In the genomic region with DNA sequence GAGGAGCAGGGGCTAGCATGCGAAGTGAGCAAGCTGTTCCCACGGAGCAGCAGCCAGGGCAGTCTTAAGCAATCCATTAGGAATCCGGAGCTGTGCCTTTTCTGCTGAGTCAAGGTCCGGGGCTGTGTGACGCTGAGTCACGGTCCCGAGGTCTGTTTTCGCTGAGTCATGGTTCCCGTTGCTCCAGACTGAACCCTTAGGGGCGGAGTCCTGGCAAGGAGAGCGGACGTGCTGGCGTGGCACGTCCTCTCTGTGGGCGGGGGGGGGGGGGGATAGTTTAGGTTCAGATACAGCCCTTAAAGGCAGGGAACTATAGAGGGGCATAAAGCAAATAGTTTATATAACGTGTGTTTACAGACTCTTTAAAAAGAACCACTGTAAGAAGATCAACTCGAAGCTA, we compare ENCODE assay signal across 8 mouse cellular contexts. TPM values are rescaled to one million over a fixed set of nuclear protein-coding genes. Genes with fewer than 3 reads are reported as not detected.
DNase-seq lines count a peak whose midpoint lies in the region; ATAC-seq and TF ChIP-seq lines count a peak whose summit lies in the region.

No protein-coding gene starts in this region.

- intact Hi-C loops in heart, postnatal 25 days (cut with DNase I) = no loop called here

- TF ChIP-seq POLR2A in lung, adult 2 months (IDR thresholded peaks at IDR 0.05; ENCODE audit: borderline replicate concordance, extremely low read depth, low read depth, low read length) = no peak

- no peak overlapping the region for H3K9ac ChIP-seq in forebrain, embryonic 15.5 days (replicated peaks)

- H3K4me1 ChIP-seq in forebrain, embryonic 15.5 days = peaks cover 5% of the 10 kb centered on the region
- H3K4me1 ChIP-seq in lung, adult 2 months (ENCODE audit: control insufficient read depth, insufficient read depth, low read length) = peaks cover 14% of the 10 kb centered on the region

- peak; percentile 100 for DNase-seq in ES-CJ7 (ENCODE audit: low read depth, low spot score)
- DNase-seq in cerebellum, adult 11-12 months = peak; percentile 75
- peak; percentile 88 for DNase-seq in heart, postnatal 25 days (ENCODE audit: low spot score)
- peak; percentile 59 to 85 for DNase-seq in layer of hippocampus, adult 18-20 months (ENCODE audit: low spot score in 2 of 2)
- DNase-seq in lung, adult 2 months = peak; percentile 90
- peak; percentile 52 to 55 for DNase-seq in thymus, adult 18-20 months

- TF ChIP-seq CTCF in lung, adult 2 months (IDR thresholded peaks at IDR 0.05; ENCODE audit: insufficient read depth, low read length) = no peak

- no peak overlapping the region for H3K27ac ChIP-seq in forebrain, embryonic 15.5 days (replicated peaks)

- peak; percentile 89 for ATAC-seq in forebrain, embryonic 15.5 days (replicated peaks)
- peak; percentile 69 for ATAC-seq in neutrophil, adult 5-6 weeks (ENCODE audit: extremely low read depth, insufficient number of reproducible peaks, low FRiP score, poor library complexity, severe bottlenecking)

- H3K36me3 ChIP-seq in forebrain, embryonic 15.5 days = no peaks in the 10 kb centered on the region

- H3K4me2 ChIP-seq in forebrain, embryonic 15.5 days (replicated peaks) = peak overlapping the region; percentile 37

- no peaks in the 10 kb centered on the region for H3K27me3 ChIP-seq in forebrain, embryonic 15.5 days

- H3K9me3 ChIP-seq in forebrain, embryonic 15.5 days = no peaks in the 10 kb centered on the region

- H3K4me3 ChIP-seq in forebrain, embryonic 15.5 days = peak overlapping the region; percentile 21
- peak overlapping the region; percentile 25 for H3K4me3 ChIP-seq in lung, adult 2 months (replicated peaks; ENCODE audit: extremely low read depth, low read depth, low read length)

- WGBS in forebrain, embryonic 15.5 days = 9% methylated on average over 14 of the region's 17 CpGs
- WGBS in lung, adult 2 months = under 1% methylated on average over 17 of the region's 17 CpGs

RNA-seq across cellular contexts. Expression of gene Hmox1, which starts 9.6 kb away (rescaled TPM):
- 8.4 and 9.1 TPM in 2 replicates for polyA plus RNA-seq in forebrain, embryonic 15.5 days (2015; fragmentation: Nextera tagmentation; extraction: Ambion mirVana)
- total RNA-seq in heart, postnatal 25 days (2021) = 10 to 100 TPM in 1 of 2 experiments, 1 to 10 TPM in 1; 7.9 to 10.4 TPM
- 1 to 10 TPM; 7.7 to 8.3 TPM for total RNA-seq in layer of hippocampus, adult 18-20 months (2021)
- polyA plus RNA-seq in lung, adult 2 months (2012; rRNA removed) = 40.0 and 58.0 TPM in 2 replicates
- total RNA-seq in neutrophil, adult 5-6 weeks (2017) = 33.3 and 40.8 TPM in 2 replicates

RNA-seq across cellular contexts. Expression of gene Mcm5, which starts 25.5 kb away (rescaled TPM):
- polyA plus RNA-seq in forebrain, embryonic 15.5 days (2015; fragmentation: Nextera tagmentation; extraction: Ambion mirVana) = 69.7 and 79.8 TPM in 2 replicates
- 1 to 10 TPM; 4.3 to 4.4 TPM for total RNA-seq in heart, postnatal 25 days (2021)
- total RNA-seq in layer of hippocampus, adult 18-20 months (2021) = 1 to 10 TPM; 5.2 to 5.7 TPM
- polyA plus RNA-seq in lung, adult 2 months (2012; rRNA removed) = 8.0 and 9.2 TPM in 2 replicates
- total RNA-seq in neutrophil, adult 5-6 weeks (2017) = 22.2 and 26.5 TPM in 2 replicates

RNA-seq across cellular contexts. Expression of gene Tom1, which starts 50.3 kb away (rescaled TPM):
- 14.4 and 20.7 TPM in 2 replicates for polyA plus RNA-seq in forebrain, embryonic 15.5 days (2015; fragmentation: Nextera tagmentation; extraction: Ambion mirVana)
- 10 to 100 TPM; 56.2 to 63.1 TPM for total RNA-seq in heart, postnatal 25 days (2021)
- total RNA-seq in layer of hippocampus, adult 18-20 months (2021) = 10 to 100 TPM; 40.4 to 42.5 TPM
- 33.3 and 66.5 TPM in 2 replicates for polyA plus RNA-seq in lung, adult 2 months (2012; rRNA removed)
- total RNA-seq in neutrophil, adult 5-6 weeks (2017) = 10.3 and 11.6 TPM in 2 replicates
